Mouse (Mus musculus) hindlimb bud, embryonic 11.5 days (tissue): ENCODE measurements at regions not wholly inside any gene's neighbourhood (a gene's known extent, or its start where the extent isn't known, plus 50 kb on each side); places are given as distances from the start of the nearest gene placed in this dataset.
A peak's percentile ranks its signal among the peaks of the same experiment; 100 is the strongest.
"Not testable (repeated sequence)": the region's sequence is repeated elsewhere in the genome, so short reads cannot be mapped to it uniquely, and the experiment has no call there.

Source experiments
- DNase-seq: peaks from one replicate; pipeline ENCODE4 v3.0.0-alpha.2; 2012; ENCODE audit warnings: low read depth, low spot score; ENCODE audit errors: extremely low spot score

- DNase-seq = no peak
These were observed 1645.9 kb upstream of the Cdh9 start for GRCm38 (mm10) chr15:15082577-15083128.

DNA sequence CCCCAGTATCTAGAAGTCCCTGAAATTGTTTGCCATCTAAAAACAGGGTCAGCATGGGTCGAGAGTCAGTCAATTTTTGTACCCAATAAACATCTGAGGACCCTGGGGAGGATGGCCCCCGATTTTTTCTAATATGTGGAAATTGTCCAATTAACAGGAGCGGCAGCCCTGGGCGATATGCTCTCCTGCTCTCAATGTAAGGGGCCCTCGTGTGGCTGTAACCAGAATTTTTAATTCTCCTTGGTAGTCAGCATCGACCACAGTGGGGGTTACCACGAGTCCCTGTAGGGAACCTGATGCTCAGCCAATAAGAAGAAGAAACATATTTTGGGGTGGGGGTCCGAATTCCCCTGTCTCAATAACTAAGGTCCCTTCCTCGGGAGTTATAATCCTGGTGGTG, 1639.9 kb upstream of the Cdh9 start:
- DNase-seq = not testable (repeated sequence)

- not testable (repeated sequence) for DNase-seq
These were observed 1638.8 kb upstream of the Cdh9 start for GRCm38 (mm10) chr15:15089783-15090182.

GRCm38 (mm10) chr15:15091531-15092290, 1636.8 kb upstream of the Cdh9 start:
- DNase-seq = no peak

DNA sequence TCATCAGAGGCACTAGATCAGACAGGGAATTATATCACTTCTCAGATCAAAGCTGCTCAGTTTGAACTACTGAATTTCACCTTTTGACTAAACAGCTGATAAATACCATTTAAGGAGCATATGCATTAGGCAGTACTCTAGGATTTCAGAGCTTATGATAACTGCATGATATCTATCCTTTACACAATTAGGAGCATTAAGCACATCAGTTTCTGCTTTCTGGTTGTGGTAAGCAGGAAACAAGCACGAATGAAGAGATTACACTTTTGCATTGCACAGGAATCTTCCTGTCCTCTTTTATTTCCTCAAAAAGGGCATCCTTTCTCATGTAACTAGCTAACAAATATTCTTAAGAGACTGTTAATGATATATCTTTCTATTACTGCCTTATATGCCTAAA, 1631.2 kb upstream of the Cdh9 start:
- DNase-seq = no peak

- no peak for DNase-seq
These were observed 1626.4 kb upstream of the Cdh9 start for GRCm38 (mm10) chr15:15102185-15102584.

- no peak for DNase-seq
These were observed 1608.4 kb upstream of the Cdh9 start for GRCm38 (mm10) chr15:15120109-15120508.

- no peak for DNase-seq
These were observed 1579.8 kb upstream of the Cdh9 start for GRCm38 (mm10) chr15:15148791-15149190.

DNA sequence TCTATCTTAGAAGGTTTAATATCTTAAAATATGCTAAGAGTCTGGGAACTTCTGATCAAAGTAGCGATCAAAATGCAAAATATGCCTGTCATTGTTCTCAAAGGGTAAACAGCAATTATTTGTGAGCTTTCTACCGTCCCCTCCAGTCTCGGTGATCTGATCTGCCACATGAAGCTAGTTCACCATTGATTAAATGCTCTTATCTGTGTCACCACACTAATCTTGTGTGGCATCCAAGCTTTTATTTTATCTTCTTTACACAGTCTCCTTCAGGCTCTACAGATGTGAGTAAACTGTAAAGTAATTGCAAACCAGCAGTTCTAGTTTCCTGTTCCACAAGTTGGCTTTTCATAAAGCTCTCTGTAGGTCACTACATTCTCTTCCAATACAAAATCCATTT, 1573.1 kb upstream of the Cdh9 start:
- DNase-seq = no peak

GRCm38 (mm10) chr15:15170387-15170786, 1558.2 kb upstream of the Cdh9 start:
- no peak for DNase-seq

GRCm38 (mm10) chr15:15220296-15220695, 1508.3 kb upstream of the Cdh9 start:
- DNase-seq = no peak

GRCm38 (mm10) chr15:15229926-15230325, 1498.6 kb upstream of the Cdh9 start:
- DNase-seq = no peak

DNA sequence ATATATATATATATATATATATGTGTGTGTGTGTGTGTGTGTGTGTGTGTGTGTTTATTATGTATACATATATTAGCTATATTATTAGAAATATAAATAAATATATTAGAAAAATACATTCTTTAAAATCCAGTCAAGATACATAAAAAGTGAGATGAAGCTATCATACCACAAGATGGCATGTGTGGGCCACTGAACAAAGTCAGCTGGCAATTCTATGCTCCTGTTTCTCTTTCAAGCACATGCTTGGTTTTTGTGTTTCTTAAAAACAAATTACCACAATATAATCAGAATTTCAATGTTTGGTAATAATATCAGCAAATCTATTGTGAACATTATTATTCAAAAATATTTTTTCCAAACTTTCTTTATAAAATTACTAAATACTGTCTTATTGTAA, 1490.2 kb upstream of the Cdh9 start:
- DNase-seq = peak; percentile 6
